Mouse (Mus musculus) stomach, postnatal 0 days (tissue): ENCODE data around the gene Ciao2b.

Experiments
- CTCF ChIP-seq: IDR thresholded peaks from 2 replicates; pipeline ENCODE4 v1.5.1; 2016; ENCODE audit warnings: antibody characterized with exemption, low read depth, mild to moderate bottlenecking, moderate library complexity
- EP300 ChIP-seq: optimal IDR thresholded peaks from 2 replicates; pipeline ENCODE3; 2016; ENCODE audit warnings: antibody characterized with exemption

GRCm38 (mm10) chr8:104607944-104608343 lies 33.8 kb downstream of the Ciao2b start:
- no peak for TF ChIP-seq CTCF
- TF ChIP-seq EP300, result no peak
